Mouse (Mus musculus) frontal cortex, postnatal 25 days (tissue): ENCODE measurements around the gene Dus1l.
"Not testable (repeated sequence)": the region's sequence is repeated elsewhere in the genome, so short reads cannot be mapped to it uniquely, and the experiment has no call there.

ENCODE experiments used
- DNase-seq, 2 experiments: peaks; one replicate each; pipeline ENCODE4 v3.0.0; 2022; ENCODE audit warnings: low spot score in 2 of 2

The Dus1l gene

GRCm38 (mm10) chr11:120819556-120819955 is 23.4 kb upstream of the Dus1l start:
- DNase-seq = no peak

- no peak for DNase-seq
Observed at GRCm38 (mm10) chr11:120818251-120818650, 22.0 kb upstream of the Dus1l start.

- no peak for DNase-seq
Observed at GRCm38 (mm10) chr11:120817358-120817757, 21.2 kb upstream of the Dus1l start.

GRCm38 (mm10) chr11:120812068-120812467 is 15.9 kb upstream of the Dus1l start:
- DNase-seq = no peak

- no peak for DNase-seq
Observed at GRCm38 (mm10) chr11:120808010-120808409, 11.8 kb upstream of the Dus1l start.

- no peak for DNase-seq
Observed at GRCm38 (mm10) chr11:120805375-120806298, 9.4 kb upstream of the Dus1l start.

- no peak for DNase-seq
Observed at GRCm38 (mm10) chr11:120804769-120805168, 8.6 kb upstream of the Dus1l start.

- no peak for DNase-seq
Observed at GRCm38 (mm10) chr11:120804274-120804673, 8.1 kb upstream of the Dus1l start.

- DNase-seq = peak; percentile 66 to 84
Observed at GRCm38 (mm10) chr11:120800061-120800904, 4.1 kb upstream of the Dus1l start.

GRCm38 (mm10) chr11:120799316-120799890 is 3.2 kb upstream of the Dus1l start:
- DNase-seq = no peak

- DNase-seq = no peak
Observed at GRCm38 (mm10) chr11:120798244-120798643, 2.0 kb upstream of the Dus1l start.

- DNase-seq = no peak
Observed at GRCm38 (mm10) chr11:120796614-120796946, 377 bp upstream of the Dus1l start.

GRCm38 (mm10) chr11:120792652-120793051 is 3.6 kb downstream of the Dus1l start:
- no peak for DNase-seq

- no peak for DNase-seq
Observed at GRCm38 (mm10) chr11:120789810-120790209, 6.4 kb downstream of the Dus1l start.

- DNase-seq = no peak
Observed at GRCm38 (mm10) chr11:120789355-120789754, 6.8 kb downstream of the Dus1l start.

- not testable (repeated sequence) for DNase-seq
Observed at GRCm38 (mm10) chr11:120788460-120788859, 7.7 kb downstream of the Dus1l start.

- no peak for DNase-seq
Observed at GRCm38 (mm10) chr11:120785145-120785544, 11.1 kb downstream of the Dus1l start.

- peak; percentile 40 to 62 for DNase-seq
Observed at GRCm38 (mm10) chr11:120784064-120784791, 12.0 kb downstream of the Dus1l start, which contains the start of the genes Rfng and Gps1. TSS of gene Rfng (minus strand) at chr11:120784207. TSS of gene Gps1 (plus strand) at chr11:120784272.

GRCm38 (mm10) chr11:120783426-120784063 is 12.7 kb downstream of the Dus1l start:
- no peak for DNase-seq

- DNase-seq = not testable (repeated sequence)
Observed at GRCm38 (mm10) chr11:120781361-120781760, 14.8 kb downstream of the Dus1l start.

GRCm38 (mm10) chr11:120779876-120780275 is 16.3 kb downstream of the Dus1l start:
- DNase-seq = no peak
